Mouse (Mus musculus): ENCODE measurements at regions not wholly inside any gene's neighbourhood (a gene's known extent, or its start where the extent isn't known, plus 50 kb on each side); places are given as distances from the start of the nearest gene placed in this dataset.
"Not testable (repeated sequence)": the region's sequence is repeated elsewhere in the genome, so short reads cannot be mapped to it uniquely, and the experiment has no call there.

GRCm38 (mm10) chr8:96586129-96586528, 697.8 kb upstream of the Got2 start:
- no peak for DNase-seq (ENCODE audit: low spot score in 2 of 2)

- DNase-seq (ENCODE audit: low spot score in 2 of 2) = no peak
Measured at GRCm38 (mm10) chr8:96552512-96552911, 664.2 kb upstream of the Got2 start.

- DNase-seq (ENCODE audit: low spot score in 2 of 2) = no peak
Measured at GRCm38 (mm10) chr8:96550408-96550807, 662.1 kb upstream of the Got2 start.

GRCm38 (mm10) chr8:96548663-96549062, 660.3 kb upstream of the Got2 start:
- peak in 1 of 2 experiments; percentile 21 for DNase-seq (ENCODE audit: low spot score in 2 of 2)

GRCm38 (mm10) chr8:96548187-96548586, 659.8 kb upstream of the Got2 start:
- no peak for DNase-seq (ENCODE audit: low spot score in 2 of 2)

- DNase-seq (ENCODE audit: low spot score in 2 of 2) = no peak
Measured at GRCm38 (mm10) chr8:96542215-96542614, 653.9 kb upstream of the Got2 start.

- DNase-seq (ENCODE audit: low spot score in 2 of 2) = no peak
Measured at GRCm38 (mm10) chr8:96498854-96499253, 610.5 kb upstream of the Got2 start.

GRCm38 (mm10) chr8:96495406-96495805, 607.1 kb upstream of the Got2 start:
- DNase-seq (ENCODE audit: low spot score in 2 of 2) = no peak

GRCm38 (mm10) chr8:96489804-96490203, 601.5 kb upstream of the Got2 start:
- DNase-seq (ENCODE audit: low spot score in 2 of 2) = no peak

GRCm38 (mm10) chr8:96488741-96489453, 600.5 kb upstream of the Got2 start:
- DNase-seq (ENCODE audit: low spot score in 2 of 2) = no peak

GRCm38 (mm10) chr8:96455915-96456314, 567.6 kb upstream of the Got2 start:
- peak; percentile 8 to 12 for DNase-seq (ENCODE audit: low spot score in 2 of 2)

- DNase-seq (ENCODE audit: low spot score in 2 of 2) = peak; percentile 2 to 9
Measured at GRCm38 (mm10) chr8:96455336-96455735, 567.0 kb upstream of the Got2 start.

GRCm38 (mm10) chr8:96429708-96430107, 541.4 kb upstream of the Got2 start:
- DNase-seq (ENCODE audit: low spot score in 2 of 2) = peak in 1 of 2 experiments; percentile 7

- DNase-seq (ENCODE audit: low spot score in 2 of 2) = peak in 1 of 2 experiments; percentile 7
Measured at GRCm38 (mm10) chr8:96426900-96427299, 538.6 kb upstream of the Got2 start.

- DNase-seq (ENCODE audit: low spot score in 2 of 2) = no peak
Measured at GRCm38 (mm10) chr8:96409601-96410000, 521.3 kb upstream of the Got2 start.

GRCm38 (mm10) chr8:96404549-96405145, 516.3 kb upstream of the Got2 start:
- no peak for DNase-seq (ENCODE audit: low spot score in 2 of 2)

- DNase-seq (ENCODE audit: low spot score in 2 of 2) = no peak
Measured at GRCm38 (mm10) chr8:96403669-96404068, 515.3 kb upstream of the Got2 start.

- not testable (repeated sequence) for DNase-seq (ENCODE audit: low spot score in 2 of 2)
Measured at GRCm38 (mm10) chr8:96399381-96399780, 511.0 kb upstream of the Got2 start.

- peak; percentile 7 to 25 for DNase-seq (ENCODE audit: low spot score in 2 of 2)
Measured at GRCm38 (mm10) chr8:96393024-96393423, 504.7 kb upstream of the Got2 start.

- no peak for DNase-seq (ENCODE audit: low spot score in 2 of 2)
Measured at GRCm38 (mm10) chr8:96389251-96389650, 500.9 kb upstream of the Got2 start.

GRCm38 (mm10) chr8:96370500-96370899, 482.2 kb upstream of the Got2 start:
- DNase-seq (ENCODE audit: low spot score in 2 of 2) = no peak

GRCm38 (mm10) chr8:96362853-96363445, 474.6 kb upstream of the Got2 start:
- no peak for DNase-seq (ENCODE audit: low spot score in 2 of 2)

GRCm38 (mm10) chr8:96350531-96351069, 462.3 kb upstream of the Got2 start:
- DNase-seq (ENCODE audit: low spot score in 2 of 2) = no peak
